Mouse (Mus musculus) liver, postnatal 0 days (tissue): ENCODE measurements around the gene Gm49366.

Experiments used
- CTCF ChIP-seq: sonication (generic); IDR thresholded peaks from 2 replicates; pipeline ENCODE4 v1.5.1; 2016; ENCODE audit warnings: antibody characterized with exemption, low read depth
- EP300 ChIP-seq: IDR thresholded peaks from 2 replicates; pipeline ENCODE4 v1.6.1; 2016; ENCODE audit warnings: antibody characterized with exemption, low read depth, mild to moderate bottlenecking

- TF ChIP-seq CTCF, result no peak
- TF ChIP-seq EP300, result no peak
Observed at GRCm38 (mm10) chr12:84063833-84064232, 25.1 kb downstream of the Gm49366 start.
